Mouse (Mus musculus): ENCODE measurements at regions not wholly inside any gene's neighbourhood (a gene's known extent, or its start where the extent isn't known, plus 50 kb on each side); places are given as distances from the start of the nearest gene placed in this dataset.

GRCm38 (mm10) chr2:114812141-114812902 lies 157.6 kb upstream of the Dph6 start:
- TF ChIP-seq POLR2A (IDR thresholded peaks at IDR 0.05; ENCODE audit: borderline replicate concordance, low read depth, low read length) (no peak), CTCF (IDR thresholded peaks at IDR 0.05; ENCODE audit: low read depth, low read length) (no peak)
